Mouse (Mus musculus) brain, embryonic 14.5 days (tissue): ENCODE measurements around the gene Rheb. TPM values are rescaled to one million over a fixed set of nuclear protein-coding genes. Genes with fewer than 3 reads are reported as not detected.
"Not testable (repeated sequence)": the region's sequence is repeated elsewhere in the genome, so short reads cannot be mapped to it uniquely, and the experiment has no call there.

Source experiments
- DNase-seq: peaks from one replicate; pipeline ENCODE4 v3.0.0-alpha.2; 2011; ENCODE audit warnings: low read depth
- CTCF ChIP-seq: fragments of 200-500 bp; IDR thresholded peaks from 2 replicates; pipeline ENCODE4 v1.5.1; 2012; ENCODE audit warnings: inconsistent platforms, mild to moderate bottlenecking, moderate library complexity, borderline replicate concordance; ENCODE audit not compliant: insufficient read depth, insufficient read length; ENCODE audit errors: extremely low read depth
- POLR2A ChIP-seq: fragments of 200-500 bp; IDR thresholded peaks from 2 replicates; pipeline ENCODE4 v1.6.1; 2012; ENCODE audit warnings: mild to moderate bottlenecking, inconsistent platforms, borderline replicate concordance; ENCODE audit not compliant: poor library complexity, insufficient read depth, insufficient read length, severe bottlenecking; ENCODE audit errors: extremely low read depth
- polyA plus RNA-seq: library from polyadenylated mRNA; depleted of rRNA; stranded (reverse); fragments of >200 nt; gene quantifications from 2 replicates; pipeline ENCODE4 v1.2.3, GENCODE M21; 2012

The Rheb gene
- polyA plus RNA-seq, 1 experiment, result 80.5 TPM

GRCm38 (mm10) chr5:24860635-24861448 is 18.4 kb upstream of the Rheb start:
- DNase-seq, result peak; percentile 92
- no peak for TF ChIP-seq POLR2A
- TF ChIP-seq CTCF, result no peak

- no peak for TF ChIP-seq CTCF
- no peak for TF ChIP-seq POLR2A
- no peak for DNase-seq
These were observed 17.5 kb upstream of the Rheb start for GRCm38 (mm10) chr5:24859771-24860540.

- no peak for DNase-seq
- no peak for TF ChIP-seq POLR2A
- no peak for TF ChIP-seq CTCF
These were observed 12.6 kb upstream of the Rheb start for GRCm38 (mm10) chr5:24854827-24855600.

- DNase-seq, result no peak
- no peak for TF ChIP-seq POLR2A
- TF ChIP-seq CTCF, result no peak
These were observed 11.8 kb upstream of the Rheb start for GRCm38 (mm10) chr5:24854256-24854655.

DNA sequence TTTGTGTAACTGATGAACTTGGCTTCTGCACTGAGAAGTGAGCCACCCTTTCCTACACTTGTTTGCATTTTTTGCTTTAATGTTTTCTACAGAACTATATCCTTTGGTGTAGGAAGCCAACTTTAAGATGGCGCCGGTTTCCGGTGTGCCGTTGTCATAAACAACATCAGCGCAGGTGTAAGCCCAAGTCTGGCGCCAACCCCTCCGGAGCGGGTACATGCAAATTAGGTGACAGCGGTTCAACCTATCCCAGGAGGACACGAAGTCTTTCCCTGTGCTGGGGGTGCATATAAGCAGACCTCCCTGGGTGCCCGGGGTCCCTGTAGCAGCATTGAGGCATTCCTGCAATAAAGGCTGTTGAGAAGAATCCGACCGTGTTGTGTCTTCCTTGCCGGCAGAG is 5.8 kb upstream of the Rheb start:
- not testable (repeated sequence) for DNase-seq

- TF ChIP-seq CTCF (no peak), POLR2A (no peak)
- no peak for DNase-seq
These were observed 1.4 kb upstream of the Rheb start for GRCm38 (mm10) chr5:24843841-24844240.

GRCm38 (mm10) chr5:24843103-24843475 is 665 bp upstream of the Rheb start:
- no peak for DNase-seq
- no peak for TF ChIP-seq CTCF
- TF ChIP-seq POLR2A, result no peak

DNA sequence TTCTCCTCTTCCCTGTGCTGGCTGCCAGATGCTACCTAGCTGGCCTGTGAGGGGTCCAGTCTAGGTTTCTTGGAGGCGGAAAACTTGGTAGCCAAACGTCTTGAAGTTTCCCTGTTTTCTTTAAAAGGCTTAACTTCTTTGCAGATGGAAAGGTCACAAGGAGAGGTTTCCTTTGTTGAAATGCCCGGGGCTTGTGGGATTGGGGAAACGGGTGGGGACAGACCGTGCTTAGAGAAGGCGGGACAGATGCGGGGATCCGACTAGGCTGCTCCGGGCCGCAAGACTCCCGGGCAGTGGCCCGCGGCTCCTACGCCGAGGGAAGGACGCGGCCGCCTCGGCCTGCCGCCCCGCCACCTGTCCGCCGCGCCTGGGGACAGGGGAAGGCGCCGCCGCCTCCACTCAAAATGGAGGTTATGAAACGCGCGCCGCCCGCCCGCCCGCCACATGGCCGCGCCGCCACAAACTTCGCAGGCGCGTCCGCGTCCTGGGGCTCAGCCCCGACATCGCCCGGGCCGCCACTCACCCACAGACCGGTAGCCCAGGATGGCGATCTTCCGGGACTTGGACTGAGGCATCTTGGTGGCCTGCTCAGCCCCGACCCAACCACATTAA is 656 bp downstream of the Rheb start:
- DNase-seq, result no peak
- TF ChIP-seq POLR2A (no peak), CTCF (no peak)

GRCm38 (mm10) chr5:24840975-24841431 is 1.4 kb downstream of the Rheb start:
- DNase-seq, result no peak
- TF ChIP-seq POLR2A, result no peak
- no peak for TF ChIP-seq CTCF

DNA sequence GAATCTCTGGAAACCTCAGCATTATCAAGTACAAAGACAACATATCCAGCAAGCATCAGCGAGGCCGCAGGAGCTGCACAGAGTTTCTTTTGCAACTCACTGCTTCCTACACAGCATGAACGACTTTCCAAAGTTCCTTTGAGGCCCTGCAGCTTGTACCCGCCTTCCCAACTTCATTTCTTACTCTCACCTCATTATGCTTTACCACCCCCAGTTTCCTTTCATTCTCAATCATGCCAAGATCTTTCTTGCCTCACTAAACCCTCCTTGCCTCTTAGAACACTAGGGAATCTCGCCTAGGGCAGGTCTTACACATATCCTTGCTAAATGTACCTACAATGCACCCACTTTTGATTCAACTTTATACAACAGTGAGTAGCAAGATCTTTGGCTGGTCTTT is 7.9 kb downstream of the Rheb start:
- DNase-seq, result no peak
- TF ChIP-seq POLR2A (no peak), CTCF (no peak)

DNA sequence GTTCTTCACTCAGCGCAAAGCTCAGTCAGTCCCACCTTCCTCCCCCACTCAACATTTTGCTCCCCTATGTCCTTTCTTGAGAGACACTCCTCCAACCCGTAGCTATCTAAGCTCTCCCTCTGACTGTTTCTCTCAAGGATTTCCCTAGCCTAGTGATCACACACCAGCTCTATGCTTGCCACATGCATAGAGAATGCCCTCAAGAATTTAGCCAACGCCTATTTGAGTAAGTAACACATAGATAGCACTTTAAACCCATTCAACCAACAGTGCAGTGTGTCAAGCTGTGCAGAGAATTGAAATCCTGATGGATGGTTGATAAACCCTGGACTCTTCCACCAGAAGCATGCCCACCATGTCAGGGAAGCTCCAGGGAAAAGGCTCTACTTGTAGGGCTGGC is 10.5 kb downstream of the Rheb start:
- no peak for TF ChIP-seq CTCF
- no peak for TF ChIP-seq POLR2A
- no peak for DNase-seq

- DNase-seq, result no peak
These were observed 14.0 kb downstream of the Rheb start for GRCm38 (mm10) chr5:24828446-24828845.

More at GRCm38 (mm10) chr5:24828446-24828845, 14.0 kb downstream of the Rheb start:
- no peak for TF ChIP-seq CTCF
- no peak for TF ChIP-seq POLR2A
